Mouse (Mus musculus) activated CD4-positive, CD25-positive, alpha-beta regulatory T cell, adult 4 months (primary cell): ENCODE results near the gene Cyp2d11. TPM values are rescaled to one million over a fixed set of nuclear protein-coding genes. Genes with fewer than 3 reads are reported as not detected.
"Not testable (repeated sequence)": the region's sequence is repeated elsewhere in the genome, so short reads cannot be mapped to it uniquely, and the experiment has no call there.

ENCODE experiments used
- ATAC-seq: one replicate; pipeline ENCODE4 v1.8.0; 2017
- polyA plus RNA-seq, 2 experiments: library from polyadenylated mRNA; unstranded; fragments of 100-300 nt; shearing (Covaris generic); gene quantifications; one replicate each; pipeline ENCODE4 v1.2.1; 2017

Gene Cyp2d11
- polyA plus RNA-seq = not detected

DNA sequence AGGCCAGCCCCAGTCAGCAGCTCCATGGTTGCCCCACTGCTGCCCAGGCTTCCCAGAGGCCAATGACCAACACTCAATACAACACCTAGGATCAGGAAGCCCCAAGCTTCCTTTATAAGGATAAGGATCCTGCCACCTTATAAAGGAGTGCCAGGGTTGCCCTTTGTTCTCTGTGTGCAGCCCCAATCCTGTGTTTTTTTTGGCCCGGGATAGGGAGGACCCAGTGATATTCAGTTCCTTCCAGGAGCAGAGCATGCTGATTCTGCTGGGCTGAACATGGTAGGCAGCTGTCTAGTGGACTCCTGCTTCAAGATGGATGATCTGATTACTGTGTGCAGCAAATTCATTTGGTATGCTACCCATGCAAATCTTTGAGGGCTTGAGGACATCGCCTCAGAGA is at the start of gene Cyp2d11:
Gene Cyp2d11 (minus strand): TSS at position 101 of the 400 bp plus-strand sequence.
- ATAC-seq = not testable (repeated sequence)

DNA sequence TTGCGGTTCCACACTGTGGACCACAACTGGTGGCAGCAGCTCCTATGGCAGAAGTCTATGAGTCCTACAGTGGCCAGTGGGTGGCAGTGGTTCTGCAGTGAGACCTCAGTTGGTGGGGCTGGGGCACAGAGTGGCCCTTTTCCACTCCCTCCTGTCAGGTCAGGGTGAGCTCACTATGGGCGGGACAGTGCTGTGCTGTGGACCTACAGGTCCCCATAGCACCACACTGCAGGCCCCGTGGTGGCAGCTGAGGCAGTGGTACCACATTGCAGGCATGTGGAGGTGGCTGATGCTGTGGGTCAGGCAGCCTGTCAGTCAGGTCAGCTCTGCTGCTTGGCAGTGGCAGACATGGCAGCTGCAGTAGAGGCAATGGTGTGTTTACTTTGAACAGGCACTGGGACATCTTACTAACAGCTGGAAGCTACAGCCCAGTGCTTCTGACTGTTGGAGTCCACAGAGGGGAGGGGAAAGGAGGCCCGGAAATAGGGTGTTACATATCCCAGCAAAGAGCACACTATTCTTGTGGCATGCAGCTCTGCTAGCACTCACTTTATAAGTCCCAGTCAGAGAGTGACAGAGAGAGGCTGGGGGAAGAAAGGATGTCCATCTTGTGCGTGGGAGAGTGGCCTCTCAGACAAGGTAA is 44.3 kb upstream of the Cyp2d11 start:
- no peak for ATAC-seq

DNA sequence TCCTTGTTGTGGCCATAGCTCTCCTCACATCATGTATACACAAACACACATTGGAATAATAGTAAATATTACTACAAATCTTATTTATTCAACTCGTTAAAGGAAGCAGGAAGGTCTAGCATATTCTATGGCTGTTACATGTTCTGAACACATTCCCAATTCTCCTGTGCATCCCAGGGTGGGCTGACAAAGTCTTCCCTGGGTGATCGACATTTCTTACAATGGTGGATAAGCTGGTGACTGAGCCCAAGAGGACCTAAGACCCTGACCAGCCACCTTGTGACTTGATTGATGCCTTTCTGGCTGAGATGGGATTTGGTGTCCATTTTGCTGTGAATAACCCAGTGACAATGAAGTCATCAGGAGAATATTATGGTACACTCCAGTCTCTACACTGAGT is 41.8 kb upstream of the Cyp2d11 start:
- no peak for ATAC-seq

DNA sequence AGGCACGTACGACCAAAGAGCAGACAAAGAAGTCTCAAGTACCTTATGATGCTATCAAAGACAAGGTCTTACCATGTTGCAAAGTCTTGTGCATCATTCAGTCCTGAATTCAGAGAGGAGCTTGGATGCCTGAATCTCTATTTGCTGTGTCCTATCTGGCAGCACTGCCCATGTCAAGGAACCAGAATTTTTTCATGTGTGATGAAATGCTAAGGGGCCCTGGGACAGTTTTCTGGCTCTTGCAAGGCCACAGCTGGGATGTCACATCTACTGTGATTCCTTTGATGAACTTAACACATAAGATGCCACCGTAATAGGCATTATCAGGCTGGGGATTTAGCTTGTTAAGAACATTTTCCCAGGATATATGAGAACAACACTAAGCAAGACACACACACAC is 41.2 kb upstream of the Cyp2d11 start:
- ATAC-seq = no peak

DNA sequence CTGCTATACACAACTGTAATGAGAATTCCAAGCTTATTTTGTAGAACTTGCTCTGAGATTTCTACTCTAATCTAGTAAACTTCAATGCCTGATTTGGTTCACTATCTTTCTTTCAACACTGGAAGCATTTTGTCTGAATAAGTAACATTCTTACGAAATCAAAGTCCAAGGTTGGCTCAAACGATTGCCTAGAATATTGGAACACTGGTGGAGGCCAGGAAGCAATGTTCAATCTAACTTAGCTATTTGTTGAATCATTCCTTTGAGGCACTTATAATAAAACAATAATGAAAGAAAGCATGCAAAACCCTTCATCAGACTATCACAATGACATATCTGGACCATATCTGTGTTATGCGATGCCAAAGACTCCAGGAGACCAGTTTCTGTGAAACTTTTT is 40.7 kb upstream of the Cyp2d11 start:
- ATAC-seq = no peak

DNA sequence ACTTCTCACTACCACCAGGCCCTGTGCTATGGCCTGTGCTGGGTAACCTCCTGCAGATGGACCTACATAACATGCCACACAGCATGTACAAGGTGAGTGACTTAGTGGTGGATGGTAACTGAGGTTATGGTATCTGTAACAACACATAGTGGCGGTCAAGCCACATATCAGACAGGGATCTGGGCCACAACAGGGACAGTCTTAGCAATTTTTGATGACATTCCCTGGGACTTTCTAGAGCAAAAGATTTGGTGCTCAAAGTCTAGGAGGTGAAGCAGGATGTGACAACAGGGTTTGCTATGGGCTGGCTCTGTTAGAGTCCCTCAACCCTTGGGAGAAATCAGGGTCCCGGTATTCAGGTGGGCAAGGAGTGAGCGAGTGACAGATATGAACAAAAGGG is 39.8 kb upstream of the Cyp2d11 start:
- no peak for ATAC-seq

DNA sequence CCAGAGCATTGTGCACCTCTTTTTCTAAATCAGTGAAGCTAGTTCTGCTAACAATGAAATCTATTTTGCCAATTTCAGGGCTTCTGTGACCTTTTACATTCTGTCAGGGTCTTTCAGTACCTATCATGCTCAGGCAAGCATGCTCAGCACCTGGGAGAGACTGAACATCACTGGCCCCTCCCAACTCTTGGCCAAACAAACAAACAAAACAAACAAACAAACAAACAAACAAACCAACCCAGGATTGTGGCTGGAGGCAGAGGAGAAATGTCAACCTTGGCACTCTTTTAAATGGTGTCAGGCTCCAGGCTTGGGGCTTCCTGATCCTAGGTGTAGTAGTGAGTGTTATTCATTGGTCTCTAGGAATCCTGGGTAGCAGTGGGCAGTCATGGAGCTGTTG is 39.3 kb upstream of the Cyp2d11 start, which contains the start of gene Cyp2d9:
Gene Cyp2d9 (plus strand): TSS at position 301 of the 400 bp plus-strand sequence.
- no peak for ATAC-seq

DNA sequence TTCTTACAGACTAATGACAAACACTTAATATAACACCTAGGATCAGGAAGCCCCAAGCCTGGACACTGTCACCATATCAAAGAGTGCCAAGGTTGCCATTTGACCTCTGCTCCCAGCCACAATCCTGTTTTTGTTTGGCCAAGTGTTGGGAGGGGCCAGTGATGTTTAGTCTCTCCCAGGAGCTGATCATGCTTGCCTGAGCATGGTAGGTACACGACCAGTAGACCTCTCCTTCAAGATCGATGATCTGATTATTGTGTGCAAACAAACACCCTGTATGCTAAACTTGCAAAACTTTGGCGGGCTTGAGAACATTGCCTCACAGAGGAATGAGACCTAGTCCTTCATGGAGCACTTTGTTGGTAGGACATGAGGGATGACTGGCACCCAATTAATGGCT is 29.6 kb upstream of the Cyp2d11 start:
- ATAC-seq = no peak

DNA sequence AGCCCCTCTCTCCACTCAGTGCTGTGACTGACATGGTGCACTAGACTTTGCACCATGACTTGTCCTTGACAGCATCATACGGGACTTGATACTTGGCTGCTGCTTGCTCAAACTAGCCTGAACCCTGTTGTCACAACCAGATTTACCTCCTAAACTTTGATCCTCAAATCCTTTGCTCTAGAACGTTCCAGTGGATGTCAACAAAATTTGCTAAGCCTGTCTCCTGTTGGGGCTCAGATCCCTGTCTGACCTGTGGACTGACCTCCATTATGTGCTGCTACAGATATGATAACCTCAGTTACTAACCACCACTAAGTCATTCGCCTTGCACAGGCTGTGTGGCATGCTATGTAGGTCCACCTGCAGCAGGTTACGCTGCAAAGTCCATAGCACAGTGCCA is 29.1 kb upstream of the Cyp2d11 start:
- ATAC-seq = no peak

DNA sequence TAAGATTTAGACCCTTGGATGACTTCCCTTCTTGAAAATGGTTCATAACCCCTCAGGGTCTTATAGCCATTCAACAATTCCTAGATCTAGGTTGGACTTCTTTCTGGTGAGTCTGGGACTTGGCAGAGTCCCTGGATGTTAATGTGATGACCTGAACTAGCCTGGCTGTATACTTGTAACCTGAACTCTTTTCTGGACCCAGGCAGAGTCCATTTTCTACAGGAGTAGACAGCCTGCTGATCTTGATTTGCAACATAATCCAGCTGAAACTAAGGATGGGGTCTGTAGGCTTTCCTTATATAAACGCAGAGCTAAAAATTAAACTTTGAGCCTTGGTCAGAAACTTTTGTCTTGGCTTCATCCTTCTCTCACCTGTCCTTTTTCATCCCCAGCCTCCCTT is 24.8 kb upstream of the Cyp2d11 start:
- no peak for ATAC-seq

DNA sequence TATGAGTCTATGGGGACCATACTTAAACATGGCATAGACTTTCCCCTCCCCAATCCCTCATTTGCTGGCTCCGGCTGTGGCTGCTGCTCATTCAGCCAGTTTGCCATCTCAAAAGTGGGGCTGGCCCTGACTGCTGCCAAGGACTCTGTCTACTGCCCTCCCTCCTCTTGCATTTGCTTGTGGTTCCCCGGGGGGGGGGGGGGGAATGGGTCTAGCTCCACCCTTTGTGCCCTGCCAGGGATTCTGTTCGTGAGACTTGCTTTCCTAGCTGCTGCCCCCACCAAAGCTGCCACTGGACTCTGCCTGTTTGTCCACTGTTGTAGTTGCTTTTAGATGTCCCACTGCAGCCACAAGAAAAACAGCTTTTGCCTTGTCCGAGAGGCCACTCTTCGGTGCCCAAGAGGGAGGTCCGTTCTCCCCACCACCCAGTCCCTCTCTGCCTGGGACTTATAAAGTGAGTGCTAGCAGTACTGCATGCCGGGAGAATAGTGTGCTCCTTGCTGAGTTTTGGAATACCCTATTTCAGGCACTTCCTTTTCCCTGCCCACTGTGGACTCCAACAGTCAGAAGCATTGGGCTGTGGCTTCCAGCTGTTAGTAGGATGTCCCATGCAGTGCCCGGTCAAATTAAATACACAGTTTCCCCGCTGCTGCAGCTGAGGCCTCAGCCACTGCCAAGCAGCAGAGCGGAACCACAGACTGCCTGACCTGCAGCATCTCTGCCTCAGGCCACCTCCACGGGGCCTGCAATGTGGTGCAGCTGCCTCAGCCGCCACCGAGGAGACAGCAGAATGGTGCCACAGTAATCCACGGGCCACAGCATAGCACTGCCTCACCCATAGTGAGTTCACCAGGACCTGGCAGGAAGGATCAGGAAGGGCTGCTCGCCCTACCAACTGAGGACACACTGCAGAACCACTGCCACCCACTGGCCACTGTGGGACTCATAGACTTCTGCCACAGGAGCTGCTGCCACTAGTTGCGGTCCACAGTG is 23.3 kb upstream of the Cyp2d11 start:
- peak; percentile 90 for ATAC-seq

DNA sequence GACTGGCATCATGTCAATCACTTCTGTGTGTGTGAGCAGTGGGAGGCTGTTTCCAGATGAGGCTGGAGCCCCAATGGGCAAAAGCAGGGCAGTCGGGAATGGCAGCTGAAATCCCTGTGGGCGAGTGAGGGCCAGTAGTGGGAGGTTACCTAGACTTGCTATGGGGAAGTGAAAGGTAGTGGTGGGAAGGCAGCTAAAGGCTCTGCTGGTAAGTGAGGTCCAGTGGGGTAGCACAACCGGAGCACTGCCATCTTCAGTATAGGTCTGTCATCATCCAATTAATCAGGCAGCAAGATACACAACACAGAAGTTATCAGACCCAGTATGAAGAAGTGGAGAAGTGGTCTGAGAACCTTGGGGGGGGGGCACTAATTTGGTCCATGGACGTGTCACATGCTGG is 13.7 kb upstream of the Cyp2d11 start:
- no peak for ATAC-seq

DNA sequence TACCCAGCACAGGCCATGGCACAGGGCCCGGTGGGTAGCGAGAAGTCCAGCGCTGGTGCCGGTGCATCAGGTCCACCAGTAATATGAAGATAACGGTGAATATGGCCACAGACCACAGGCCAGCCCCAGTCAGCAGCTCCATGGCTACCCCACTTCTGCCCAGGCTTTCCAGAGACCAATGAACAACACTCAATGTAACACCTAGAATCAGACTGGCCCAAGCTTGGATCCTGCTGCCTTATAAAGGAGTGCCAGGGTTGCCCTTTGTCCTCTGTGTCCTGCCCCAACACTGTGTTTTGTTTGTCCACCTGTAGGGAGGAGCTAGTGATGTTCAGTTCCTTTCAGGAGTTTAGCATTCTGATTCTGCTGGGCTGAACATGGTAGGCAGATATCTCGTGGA is 13.2 kb upstream of the Cyp2d11 start, which contains the start of gene Cyp2d10:
Gene Cyp2d10 (minus strand): TSS at position 215 of the 400 bp plus-strand sequence.
- ATAC-seq = no peak

DNA sequence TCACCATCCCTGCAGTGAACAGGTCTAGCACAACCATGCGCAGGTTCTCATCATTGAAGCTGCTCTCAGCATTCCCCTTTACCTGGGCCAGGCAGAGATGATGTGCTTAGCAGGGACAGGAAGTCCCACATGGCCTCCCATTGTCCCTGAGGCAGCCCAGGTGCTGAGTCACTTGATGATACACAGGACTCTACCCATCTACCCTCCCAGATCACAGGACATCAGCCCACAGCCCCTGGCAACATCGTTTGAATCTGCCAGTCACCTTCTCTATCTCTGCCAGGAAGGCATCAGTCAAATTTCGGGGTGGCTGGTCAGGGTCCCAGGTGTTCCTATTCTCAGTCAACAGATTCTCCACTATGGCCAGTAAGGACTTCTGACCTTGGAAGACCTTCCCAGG is 10.3 kb upstream of the Cyp2d11 start:
- ATAC-seq = no peak

DNA sequence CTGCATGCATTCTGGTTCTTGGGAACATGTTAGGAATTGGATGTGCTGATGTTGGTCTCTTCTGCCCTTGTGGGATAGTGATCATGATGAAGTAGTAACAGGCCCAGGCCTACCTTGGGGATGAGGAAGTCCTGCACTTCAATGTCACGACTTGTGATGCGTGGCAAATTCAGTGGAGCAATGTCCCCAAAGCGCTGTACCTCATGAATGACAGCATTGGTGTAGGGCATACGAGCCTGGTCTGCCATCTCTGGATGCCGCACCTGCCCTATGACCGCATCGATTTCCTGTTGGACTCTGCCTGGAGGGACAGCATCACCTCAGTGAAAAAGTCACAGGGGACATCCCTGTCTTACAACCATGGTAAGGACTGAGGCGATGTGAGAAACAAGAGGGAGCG is 9.8 kb upstream of the Cyp2d11 start:
- ATAC-seq = no peak

DNA sequence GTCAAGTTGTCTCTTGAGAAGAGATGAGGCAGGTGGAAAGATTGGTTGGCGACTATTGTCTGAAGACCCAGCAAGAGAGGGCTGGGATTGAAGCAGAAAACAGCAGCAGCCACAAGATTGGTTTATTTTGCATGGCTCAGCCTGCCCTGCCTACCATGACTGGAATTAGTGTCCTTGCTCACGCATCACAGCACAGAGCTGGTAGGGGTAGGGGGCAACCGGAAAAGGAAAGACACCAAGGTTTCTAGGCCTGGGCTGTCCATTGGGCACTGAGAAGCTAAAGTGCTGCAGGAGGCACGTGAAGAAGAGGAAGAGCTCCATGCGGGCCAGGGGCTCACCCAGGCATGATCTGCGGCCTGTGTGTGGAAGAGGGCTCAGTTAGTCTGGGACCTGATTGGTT is 8.9 kb upstream of the Cyp2d11 start:
- ATAC-seq = no peak

DNA sequence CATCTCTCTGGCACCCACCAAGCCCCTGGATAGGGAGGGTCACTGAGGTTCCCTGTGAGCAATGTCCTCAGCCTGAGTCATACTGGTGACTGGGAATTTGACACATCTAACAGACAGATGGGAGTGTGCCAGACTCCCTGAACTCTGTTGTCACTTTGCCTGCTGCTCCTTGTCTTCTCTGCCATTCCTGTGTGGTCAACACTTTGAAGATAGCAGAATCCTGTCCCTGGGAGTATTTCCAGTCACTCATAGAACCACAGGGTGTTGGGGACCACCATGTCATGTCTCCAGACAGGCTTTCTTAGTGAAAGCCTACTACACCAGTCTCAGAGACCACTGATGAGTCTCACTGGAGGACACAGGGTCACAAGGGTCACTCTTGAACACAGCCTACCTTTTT is 8.3 kb upstream of the Cyp2d11 start:
- no peak for ATAC-seq

DNA sequence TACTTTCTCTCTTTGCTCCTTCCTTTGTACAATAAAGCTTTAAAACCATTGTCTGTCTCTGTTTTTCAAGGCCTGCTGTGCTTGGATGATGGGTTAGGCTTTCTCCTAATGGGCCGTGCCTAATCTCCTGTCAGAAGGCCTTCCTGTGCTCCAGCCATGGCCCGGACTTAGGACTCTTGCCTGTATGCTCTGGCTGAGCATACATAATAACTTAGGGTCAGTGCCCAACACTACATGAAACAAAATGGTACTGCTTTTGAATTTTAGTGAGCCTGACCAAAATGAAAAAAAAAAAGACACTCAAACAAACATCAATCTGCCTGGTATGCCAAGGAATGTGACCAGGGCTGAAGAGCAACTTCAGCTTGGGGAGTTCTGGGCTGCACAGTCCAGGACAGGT is 7.7 kb upstream of the Cyp2d11 start:
- no peak for ATAC-seq

DNA sequence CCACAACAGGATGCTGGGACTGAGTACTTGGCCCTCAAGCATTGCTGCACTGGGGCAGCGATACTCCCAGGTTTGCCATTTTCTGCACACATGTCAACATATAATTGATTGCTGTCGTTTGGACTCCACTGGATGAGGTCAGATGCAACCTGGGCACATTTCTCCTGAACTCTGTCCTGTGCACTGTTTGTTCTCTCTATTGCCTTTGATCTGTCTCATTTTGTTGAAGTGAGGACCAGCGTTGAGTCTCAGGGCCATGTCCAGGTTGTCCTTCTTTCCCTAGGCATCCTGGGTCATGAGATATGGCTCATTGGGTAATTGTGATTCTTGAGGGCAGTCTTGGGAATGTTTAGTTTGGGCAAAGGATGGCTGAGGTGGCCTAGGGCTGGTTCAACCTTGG is 2.1 kb upstream of the Cyp2d11 start:
- not testable (repeated sequence) for ATAC-seq

DNA sequence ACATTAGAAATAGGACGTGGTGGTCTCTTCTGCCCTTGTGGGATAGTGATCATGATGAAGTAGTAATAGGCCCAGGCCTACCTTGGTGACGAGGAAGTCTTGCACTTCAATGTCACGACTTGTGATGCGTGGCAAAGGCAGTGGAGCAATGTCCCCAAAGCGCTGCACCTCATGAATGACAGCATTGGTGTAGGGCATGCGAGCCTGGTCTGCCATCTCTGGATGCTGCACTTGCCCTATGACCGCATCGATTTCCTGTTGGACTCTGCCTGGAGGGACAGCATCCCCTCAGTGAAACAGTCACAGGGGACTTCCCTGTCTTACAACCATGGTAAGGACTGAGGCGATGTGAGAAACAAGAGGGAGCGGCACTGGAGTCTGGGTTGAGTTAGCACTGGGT is 3.9 kb downstream of the Cyp2d11 start:
- not testable (repeated sequence) for ATAC-seq

DNA sequence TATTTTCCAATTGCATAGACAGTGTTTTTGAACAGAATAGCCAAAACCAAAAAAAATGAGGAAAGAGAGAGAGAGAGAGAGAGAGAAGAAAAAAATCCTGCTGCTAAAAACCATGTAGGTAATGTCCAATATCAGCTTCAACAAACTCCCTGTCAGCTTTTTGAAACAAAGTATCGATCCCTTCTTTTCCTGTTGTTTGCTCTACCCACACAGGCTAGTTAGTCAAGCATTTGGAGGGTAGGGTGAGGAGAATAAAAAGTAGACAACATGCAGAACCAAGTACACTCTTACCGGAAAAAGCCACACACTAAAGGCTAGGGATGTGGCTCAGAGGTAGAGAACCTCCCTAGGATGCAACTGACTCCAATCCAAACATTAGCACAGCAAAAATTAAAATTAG is 8.1 kb downstream of the Cyp2d11 start:
- ATAC-seq = no peak

DNA sequence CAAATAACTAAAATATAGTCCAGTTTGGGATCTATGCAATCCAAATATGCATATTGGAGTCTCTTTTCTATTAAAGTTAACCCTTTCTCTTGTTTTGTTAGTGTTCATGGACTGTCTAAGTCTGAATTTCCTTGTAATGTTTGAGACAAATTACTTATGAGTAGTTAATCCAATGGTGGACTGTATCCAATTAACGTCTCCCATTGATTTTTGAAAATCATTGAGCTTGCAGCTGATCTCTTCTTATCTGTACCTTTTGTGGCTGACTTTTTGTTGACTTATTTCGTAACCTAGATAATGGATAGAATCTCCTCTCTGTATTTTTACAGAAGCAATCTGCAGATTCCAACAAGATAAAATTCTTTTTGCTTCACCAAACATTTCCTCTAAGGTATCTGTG is 11.4 kb downstream of the Cyp2d11 start:
- no peak for ATAC-seq

DNA sequence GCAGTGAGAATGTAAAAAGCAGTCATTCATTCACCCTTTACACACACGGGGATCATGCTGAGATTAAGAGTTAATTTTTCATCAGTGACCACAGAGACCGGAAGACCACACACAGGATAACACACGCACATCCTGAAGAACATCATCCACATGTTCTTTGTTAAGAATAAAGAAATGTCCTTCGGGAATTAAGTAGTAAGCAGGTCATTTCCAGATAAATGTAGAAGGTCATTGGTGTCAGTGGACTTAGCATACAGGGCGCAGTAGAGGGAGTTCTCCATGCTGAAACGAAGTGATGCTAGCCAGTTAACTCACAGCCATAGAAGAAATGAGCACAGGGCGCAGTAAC is 13.1 kb downstream of the Cyp2d11 start:
- ATAC-seq = no peak
